Comparison of ENCODE assay signal across 11 mouse cellular contexts in genomic region chr9:108137523-108137922, GRCm38 (mm10). TPM values are rescaled to one million over a fixed set of nuclear protein-coding genes. Genes with fewer than 3 reads are reported as not detected.
DNase-seq lines count a peak whose midpoint lies in the region; ATAC-seq and TF ChIP-seq lines count a peak whose summit lies in the region.
"Had no signal": no experiment of that assay in that cellular context is flagged by ENCODE, and none has a peak within 500 bp of the region (broad histone marks: within the 10 kb centered on the region; RNA-seq: fewer than 3 reads in every experiment).

No protein-coding gene starts in this region.

- 0 out of 2 replicates have a peak overlapping the region, but pooled peaks have one; percentile 32 for H3K27ac ChIP-seq in intestine, embryonic 15.5 days
- no peak overlapping the region for H3K27ac ChIP-seq in limb, embryonic 11.5 days (replicated peaks; ENCODE audit: low read depth, low read length)
- H3K27ac ChIP-seq in hindbrain, embryonic 14.5 days, result no peak overlapping the region
- no peak overlapping the region for H3K27ac ChIP-seq in midbrain, postnatal 0 days (ENCODE audit: low read depth, low read length)
- H3K27ac ChIP-seq: macrophage had no signal

- no peaks in the 10 kb centered on the region for H3K9me3 ChIP-seq in intestine, embryonic 15.5 days
- no peaks in the 10 kb centered on the region for H3K9me3 ChIP-seq in limb, embryonic 11.5 days (ENCODE audit: control insufficient read depth, low read length)
- H3K9me3 ChIP-seq in hindbrain, embryonic 14.5 days (ENCODE audit: control insufficient read depth, low read length), result no peaks in the 10 kb centered on the region
- H3K9me3 ChIP-seq in midbrain, postnatal 0 days (ENCODE audit: low read length), result no peaks in the 10 kb centered on the region

- DNase-seq in CD4-positive helper T cell, adult 2 months (ENCODE audit: low read depth, low spot score), result peak; percentile 17
- peak; percentile 32 for DNase-seq in R1 (ENCODE audit: low read depth, low spot score)
- peak; percentile 68 for DNase-seq in limb, embryonic 11.5 days (ENCODE audit: low spot score)
- no peak for DNase-seq in hindbrain, embryonic 14.5 days (ENCODE audit: low spot score)
- no peak for DNase-seq in midbrain, postnatal 0 days (ENCODE audit: low spot score)
- DNase-seq in ovary, postnatal 10 days (ENCODE audit: low spot score), result no peak
- no peak for DNase-seq in kidney, adult 11 months
- DNase-seq: adrenal gland, postnatal 36 days had no signal

- ATAC-seq in intestine, embryonic 15.5 days, result peak; percentile 68
- ATAC-seq in limb, embryonic 11.5 days (ENCODE audit: insufficient number of reproducible peaks, low FRiP score, low TSS enrichment, low read depth), result no peak
- ATAC-seq in hindbrain, embryonic 14.5 days (ENCODE audit: low FRiP score), result no peak
- no peak for ATAC-seq in midbrain, postnatal 0 days (ENCODE audit: low FRiP score)

- 0 out of 2 replicates have a peak, but pooled peaks cover 4% of the 10 kb centered on the region for H3K4me1 ChIP-seq in intestine, embryonic 15.5 days (replicated peaks)
- no peaks in the 10 kb centered on the region for H3K4me1 ChIP-seq in limb, embryonic 11.5 days (ENCODE audit: control insufficient read depth, insufficient read depth, low read length)
- no peaks in the 10 kb centered on the region for H3K4me1 ChIP-seq in hindbrain, embryonic 14.5 days (replicated peaks; ENCODE audit: control insufficient read depth, insufficient read depth, low read length)
- no peaks in the 10 kb centered on the region for H3K4me1 ChIP-seq in midbrain, postnatal 0 days (ENCODE audit: insufficient read depth, low read length)

- peak overlapping the region; percentile 6; the same call in 1 of the 2 replicates for H3K4me2 ChIP-seq in intestine, embryonic 15.5 days (replicated peaks)
- peak overlapping the region; percentile 8; the same call in 1 of the 2 replicates for H3K4me2 ChIP-seq in limb, embryonic 11.5 days (ENCODE audit: low read depth, severe bottlenecking)
- H3K4me2 ChIP-seq in hindbrain, embryonic 14.5 days (replicated peaks), result no peak overlapping the region
- H3K4me2 ChIP-seq in midbrain, postnatal 0 days (ENCODE audit: low read depth, low read length, poor library complexity, severe bottlenecking), result no peak overlapping the region

- no peak overlapping the region for H3K9ac ChIP-seq in intestine, embryonic 15.5 days
- no peak overlapping the region for H3K9ac ChIP-seq in limb, embryonic 11.5 days (ENCODE audit: low read length)
- no peak overlapping the region for H3K9ac ChIP-seq in hindbrain, embryonic 14.5 days
- no peak overlapping the region for H3K9ac ChIP-seq in midbrain, postnatal 0 days (replicated peaks; ENCODE audit: low read length, poor library complexity, severe bottlenecking)

- WGBS in intestine, embryonic 15.5 days, result 32% methylated on average over 17 of the region's 17 CpGs
- WGBS in limb, embryonic 11.5 days, result 15% methylated on average over 17 of the region's 17 CpGs
- 73% methylated on average over 17 of the region's 17 CpGs for WGBS in hindbrain, embryonic 14.5 days
- WGBS in midbrain, postnatal 0 days, result 78% methylated on average over 17 of the region's 17 CpGs

- TF ChIP-seq CTCF in midbrain, postnatal 0 days (IDR thresholded peaks at IDR 0.05), result no peak

- no peak overlapping the region for H3K4me3 ChIP-seq in intestine, embryonic 15.5 days (replicated peaks)
- H3K4me3 ChIP-seq in limb, embryonic 11.5 days (ENCODE audit: low read depth, low read length), result no peak overlapping the region
- H3K4me3 ChIP-seq in hindbrain, embryonic 14.5 days (replicated peaks; ENCODE audit: low read length), result no peak overlapping the region
- H3K4me3 ChIP-seq in midbrain, postnatal 0 days (ENCODE audit: low read depth, low read length), result no peak overlapping the region
- H3K4me3 ChIP-seq: erythroblast, embryonic 14.5 days had no signal

- no peaks in the 10 kb centered on the region for H3K27me3 ChIP-seq in intestine, embryonic 15.5 days (replicated peaks)
- no peaks in the 10 kb centered on the region for H3K27me3 ChIP-seq in limb, embryonic 11.5 days (ENCODE audit: control insufficient read depth, insufficient read depth, low read length)
- no peaks in the 10 kb centered on the region for H3K27me3 ChIP-seq in hindbrain, embryonic 14.5 days (ENCODE audit: control insufficient read depth, insufficient read depth, low read length)
- H3K27me3 ChIP-seq in midbrain, postnatal 0 days (ENCODE audit: insufficient read depth, low read length), result no peaks in the 10 kb centered on the region

- H3K36me3 ChIP-seq in intestine, embryonic 15.5 days, result no peaks in the 10 kb centered on the region
- H3K36me3 ChIP-seq in limb, embryonic 11.5 days (ENCODE audit: control insufficient read depth, insufficient read depth, low read length), result no peaks in the 10 kb centered on the region
- H3K36me3 ChIP-seq in hindbrain, embryonic 14.5 days (replicated peaks; ENCODE audit: control insufficient read depth, insufficient read depth), result peaks cover 27% of the 10 kb centered on the region
- peaks cover 14% of the 10 kb centered on the region for H3K36me3 ChIP-seq in midbrain, postnatal 0 days (ENCODE audit: insufficient read depth, low read length)

RNA-seq across cellular contexts. Expression of gene Apeh, which starts 43.1 kb away (rescaled TPM):
- 76.5 and 96.8 TPM in 2 replicates for polyA plus RNA-seq in intestine, embryonic 15.5 days (2015; fragmentation: Nextera tagmentation; extraction: Ambion mirVana)
- 56.3 and 63.4 TPM in 2 replicates for polyA plus RNA-seq in limb, embryonic 11.5 days (2014; fragmentation: Nextera tagmentation; extraction: Ambion mirVana)
- 44.8 and 48.7 TPM in 2 replicates for polyA plus RNA-seq in hindbrain, embryonic 14.5 days (2014; fragmentation: Nextera tagmentation; extraction: Ambion mirVana)
- 32.3 and 45.1 TPM in 2 replicates for total RNA-seq in midbrain, postnatal 0 days (2014; rRNA removed)
- 38.3 and 42.7 TPM in 2 replicates for polyA plus RNA-seq in midbrain, postnatal 0 days (2015; fragmentation: Nextera tagmentation; extraction: Ambion mirVana)

RNA-seq across cellular contexts. Expression of gene Bsn, which starts 52.7 kb away (rescaled TPM):
- 4.7 and 4.9 TPM in 2 replicates for polyA plus RNA-seq in intestine, embryonic 15.5 days (2015; fragmentation: Nextera tagmentation; extraction: Ambion mirVana)
- polyA plus RNA-seq in limb, embryonic 11.5 days (2014; fragmentation: Nextera tagmentation; extraction: Ambion mirVana), result 1.3 and 1.5 TPM in 2 replicates
- polyA plus RNA-seq in hindbrain, embryonic 14.5 days (2014; fragmentation: Nextera tagmentation; extraction: Ambion mirVana), result 15.4 and 15.7 TPM in 2 replicates
- 59.4 and 60.6 TPM in 2 replicates for total RNA-seq in midbrain, postnatal 0 days (2014; rRNA removed)
- 6.1 and 7.7 TPM in 2 replicates for polyA plus RNA-seq in midbrain, postnatal 0 days (2015; fragmentation: Nextera tagmentation; extraction: Ambion mirVana)

RNA-seq across cellular contexts. Expression of gene Rnf123, which starts 54.4 kb away (rescaled TPM):
- 18.6 and 23.7 TPM in 2 replicates for polyA plus RNA-seq in intestine, embryonic 15.5 days (2015; fragmentation: Nextera tagmentation; extraction: Ambion mirVana)
- polyA plus RNA-seq in limb, embryonic 11.5 days (2014; fragmentation: Nextera tagmentation; extraction: Ambion mirVana), result 26.4 and 29.9 TPM in 2 replicates
- 49.9 and 50.9 TPM in 2 replicates for polyA plus RNA-seq in hindbrain, embryonic 14.5 days (2014; fragmentation: Nextera tagmentation; extraction: Ambion mirVana)
- 46.3 and 60.6 TPM in 2 replicates for total RNA-seq in midbrain, postnatal 0 days (2014; rRNA removed)
- 44.1 and 49.1 TPM in 2 replicates for polyA plus RNA-seq in midbrain, postnatal 0 days (2015; fragmentation: Nextera tagmentation; extraction: Ambion mirVana)

RNA-seq across cellular contexts. Expression of gene Mst1, which starts 57.3 kb away (rescaled TPM):
- 0.98 and 2.2 TPM in 2 replicates for polyA plus RNA-seq in intestine, embryonic 15.5 days (2015; fragmentation: Nextera tagmentation; extraction: Ambion mirVana)
- polyA plus RNA-seq in limb, embryonic 11.5 days (2014; fragmentation: Nextera tagmentation; extraction: Ambion mirVana), result 0.37 and 1.3 TPM in 2 replicates
- polyA plus RNA-seq in hindbrain, embryonic 14.5 days (2014; fragmentation: Nextera tagmentation; extraction: Ambion mirVana), result not detected in 2 replicates
- total RNA-seq in midbrain, postnatal 0 days (2014; rRNA removed), result 0.14 TPM in 1 of 2 replicates, not detected in the other
- polyA plus RNA-seq in midbrain, postnatal 0 days (2015; fragmentation: Nextera tagmentation; extraction: Ambion mirVana), result not detected in 2 replicates

Comparison
In these comparisons a context has a peak if more than half of its experiments do, and no peak if none do; other contexts are left out.
1. DNase-seq: peak in CD4-positive helper T cell, adult 2 months (single experiment), R1 (single experiment) and limb, embryonic 11.5 days (single experiment); none in hindbrain, embryonic 14.5 days (single experiment), midbrain, postnatal 0 days (single experiment), ovary, postnatal 10 days (single experiment) and kidney, adult 11 months (single experiment).
2. H3K4me2 ChIP-seq: peak in intestine, embryonic 15.5 days (single experiment) and limb, embryonic 11.5 days (single experiment); none in hindbrain, embryonic 14.5 days (single experiment) and midbrain, postnatal 0 days (single experiment).